Mouse (Mus musculus) midbrain, embryonic 16.5 days (tissue): ENCODE data around the gene 2900026A02Rik. TPM values are rescaled to one million over a fixed set of nuclear protein-coding genes. Genes with fewer than 3 reads are reported as not detected.

Source experiments
- ATAC-seq: fragments of 200-750 bp; cut with Nextera tagmentation; 2 replicates; pipeline ENCODE4 v1.8.0; 2017; ENCODE audit warnings: moderate TSS enrichment
- H3K27ac ChIP-seq: fragments of 300-500 bp; sonication (generic); 2 replicates; pipeline ENCODE4 v1.5.1; 2014; ENCODE audit warnings: mild to moderate bottlenecking, low read length, mixed read lengths
- H3K27me3 ChIP-seq: fragments of 300-500 bp; sonication (generic); 2 replicates; pipeline ENCODE4 v1.6.1; 2014; ENCODE audit warnings: low read depth, low read length, mixed read lengths; ENCODE audit not compliant: control insufficient read depth, insufficient read depth
- H3K36me3 ChIP-seq: fragments of 300-500 bp; sonication (generic); 2 replicates; pipeline ENCODE4 v1.6.1; 2014; ENCODE audit warnings: mild to moderate bottlenecking, low read length, moderate library complexity, mixed read lengths; ENCODE audit not compliant: control insufficient read depth, insufficient read depth
- H3K4me1 ChIP-seq: fragments of 300-500 bp; sonication (generic); 2 replicates; pipeline ENCODE4 v1.6.1; 2014; ENCODE audit warnings: mild to moderate bottlenecking, low read length, mixed read lengths; ENCODE audit not compliant: control insufficient read depth, insufficient read depth
- H3K4me2 ChIP-seq: fragments of 300-500 bp; sonication (generic); 2 replicates; pipeline ENCODE4 v1.6.1; 2014; ENCODE audit warnings: mild to moderate bottlenecking, low read length, mixed read lengths
- H3K4me3 ChIP-seq: fragments of 300-500 bp; sonication (generic); 2 replicates; pipeline ENCODE4 v1.5.1; 2014; ENCODE audit warnings: low read depth, mild to moderate bottlenecking, low read length, moderate library complexity, mixed read lengths
- H3K9ac ChIP-seq: fragments of 300-500 bp; sonication (generic); 2 replicates; pipeline ENCODE4 v1.6.1; 2014; ENCODE audit warnings: low read depth, low read length, mixed read lengths
- H3K9me3 ChIP-seq: fragments of 300-500 bp; sonication (generic); replicated peaks from 2 replicates; pipeline ENCODE4 v1.6.1; 2014; ENCODE audit warnings: mild to moderate bottlenecking, low read length, mixed read lengths; ENCODE audit not compliant: control insufficient read depth, poor library complexity, severe bottlenecking
- WGBS: fragments of 180-500 bp; shearing (Covaris S2); extraction: QIAGEN DNeasy Blood & Tissue Kit; methylation state at CpG from one replicate; pipeline ENCODE4 v1.1.7; 2014; 5-methylcytosine and 5-hydroxymethylcytosine counted together
- polyA plus RNA-seq: library from polyadenylated mRNA; unstranded; fragments of >200 nt; fragmentation: Nextera tagmentation; extraction: Ambion mirVana; gene quantifications from 2 replicates; pipeline ENCODE4 v1.2.1, GENCODE M21; 2015

The 2900026A02Rik gene
- polyA plus RNA-seq, 1 experiment from 2014 or later, result 3.8 TPM

DNA sequence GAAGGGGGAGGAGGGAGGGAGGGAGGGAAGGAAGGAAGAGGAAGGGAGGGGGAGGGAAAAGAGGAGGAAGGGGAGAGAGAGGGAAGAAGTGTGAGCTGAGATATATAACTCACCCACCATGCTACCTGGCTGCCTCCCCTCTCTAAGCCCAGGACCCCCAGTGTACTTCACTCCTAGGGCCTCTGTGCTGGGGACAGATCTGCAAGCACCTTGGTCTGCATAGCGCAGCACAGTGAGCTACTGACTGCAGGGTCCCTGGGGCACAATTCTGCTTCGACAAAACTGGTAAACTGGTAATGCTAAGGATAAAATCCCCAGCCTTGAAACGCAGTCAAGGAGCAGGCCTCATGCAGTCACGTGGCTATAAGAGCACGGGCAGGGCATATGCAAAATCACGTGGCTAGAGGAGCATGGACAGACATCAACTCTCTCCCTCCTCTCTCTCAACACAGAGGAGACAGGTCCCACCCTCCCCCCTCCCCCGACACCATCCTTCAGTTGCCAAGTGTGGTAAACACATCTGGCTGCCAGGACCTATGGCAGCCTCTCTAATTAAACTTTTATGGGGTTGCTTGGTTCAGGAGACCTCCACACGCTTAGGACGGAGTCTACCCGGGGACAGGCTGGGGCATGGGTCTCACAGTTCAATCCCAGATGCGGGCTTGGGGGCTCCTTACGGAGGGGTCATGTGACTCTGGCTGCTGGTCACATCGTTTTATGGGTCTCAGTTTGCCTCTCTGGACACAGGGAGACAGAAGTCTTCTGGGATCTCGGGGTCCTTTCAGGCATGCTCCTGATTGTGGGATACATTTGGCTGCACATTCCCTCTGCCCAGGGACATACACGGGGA lies 100.1 kb downstream of the 2900026A02Rik start:
- H3K4me1 ChIP-seq, result peaks cover 3% of the 10 kb centered on the region; the same call in 1 of the 2 replicates
- H3K9me3 ChIP-seq, result no peaks in the 10 kb centered on the region
- no peaks in the 10 kb centered on the region for H3K27me3 ChIP-seq
- no peak overlapping the region for H3K9ac ChIP-seq
- ATAC-seq, result no peak
- WGBS, result 39% methylated on average over 15 of the region's 15 CpGs
- no peak overlapping the region for H3K27ac ChIP-seq
- no peaks in the 10 kb centered on the region for H3K36me3 ChIP-seq
- no peak overlapping the region for H3K4me3 ChIP-seq
- no peak overlapping the region for H3K4me2 ChIP-seq

DNA sequence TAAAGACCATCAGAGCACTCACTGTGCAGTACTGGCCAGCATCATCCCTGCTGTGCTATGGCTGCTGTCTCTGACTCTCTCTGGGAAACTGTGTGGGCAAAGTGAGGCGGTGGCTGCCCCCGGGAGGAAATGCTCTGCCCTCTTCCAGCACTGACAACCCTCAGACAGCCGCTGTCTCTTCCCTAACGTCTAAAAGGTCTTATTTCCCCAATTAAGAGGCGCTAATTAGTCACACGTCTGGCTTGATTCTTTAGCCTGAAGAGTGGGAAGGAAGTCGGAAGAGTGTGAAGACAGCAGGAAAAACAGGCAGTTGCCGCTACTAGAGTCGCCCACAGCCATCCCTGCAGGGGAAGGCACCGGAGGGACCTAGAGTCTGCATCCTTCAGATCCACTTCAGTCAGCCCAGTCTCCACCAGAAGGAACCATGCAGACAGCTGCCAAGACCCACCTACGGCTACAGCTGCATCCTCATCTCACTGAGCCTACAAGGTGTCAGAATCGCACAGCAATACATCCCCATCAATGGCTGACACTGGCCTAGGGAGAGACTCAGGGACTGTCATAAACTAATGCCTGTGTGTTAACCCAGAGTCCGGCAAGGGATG lies 101.1 kb downstream of the 2900026A02Rik start:
- H3K27me3 ChIP-seq, result no peaks in the 10 kb centered on the region
- no peak for ATAC-seq
- H3K4me1 ChIP-seq, result peaks cover 3% of the 10 kb centered on the region; the same call in 1 of the 2 replicates
- no peak overlapping the region for H3K9ac ChIP-seq
- H3K9me3 ChIP-seq, result no peaks in the 10 kb centered on the region
- H3K4me2 ChIP-seq, result no peak overlapping the region
- H3K27ac ChIP-seq, result no peak overlapping the region
- no peak overlapping the region for H3K4me3 ChIP-seq
- 40% methylated on average over 13 of the region's 13 CpGs for WGBS
- no peaks in the 10 kb centered on the region for H3K36me3 ChIP-seq

DNA sequence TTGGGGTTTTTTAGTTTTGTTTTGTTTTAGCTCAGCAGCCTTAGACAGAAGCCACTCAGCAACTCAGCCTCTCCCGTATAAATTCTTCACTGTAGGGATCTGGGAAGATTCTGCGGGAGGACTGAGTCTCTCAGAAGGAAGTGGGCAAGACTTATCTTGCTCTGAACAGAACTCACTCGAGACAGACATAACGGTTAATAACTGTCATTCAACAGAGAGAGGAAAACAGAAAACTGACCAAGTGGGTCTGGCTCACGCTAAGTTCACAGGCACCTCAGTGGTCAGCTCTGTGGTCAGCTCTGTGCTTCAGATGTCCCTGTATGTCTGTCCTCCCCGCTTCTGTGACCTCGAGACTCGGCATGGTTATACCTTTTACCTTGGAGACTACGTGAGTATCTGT lies 101.7 kb downstream of the 2900026A02Rik start:
- H3K27ac ChIP-seq, result no peak overlapping the region
- no peaks in the 10 kb centered on the region for H3K27me3 ChIP-seq
- H3K4me1 ChIP-seq, result peaks cover 3% of the 10 kb centered on the region; the same call in 1 of the 2 replicates
- 86% methylated on average over 9 of the region's 9 CpGs for WGBS
- no peak for ATAC-seq
- H3K9ac ChIP-seq, result no peak overlapping the region
- H3K4me3 ChIP-seq, result no peak overlapping the region
- H3K36me3 ChIP-seq, result no peaks in the 10 kb centered on the region
- no peaks in the 10 kb centered on the region for H3K9me3 ChIP-seq
- H3K4me2 ChIP-seq, result no peak overlapping the region

DNA sequence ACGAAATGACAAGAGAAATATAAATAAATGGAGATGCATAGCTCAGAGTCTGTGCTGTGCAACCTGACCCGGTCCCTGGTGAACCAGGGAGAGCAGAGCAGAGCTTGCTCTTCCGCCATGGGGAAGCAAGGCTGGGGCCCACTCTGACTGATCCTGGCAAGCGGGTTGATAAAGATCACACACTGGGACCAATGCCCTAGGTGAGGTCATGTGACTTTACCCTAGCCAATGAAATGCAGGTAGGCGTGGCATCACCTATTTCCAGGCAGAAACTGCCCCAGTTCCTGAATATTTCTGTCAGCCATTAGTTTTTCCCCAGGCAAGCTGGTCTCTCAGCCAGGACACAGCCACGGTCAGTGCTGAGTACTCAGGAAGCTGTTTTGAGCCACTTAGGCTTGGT lies 102.3 kb downstream of the 2900026A02Rik start:
- H3K9ac ChIP-seq, result no peak overlapping the region
- H3K36me3 ChIP-seq, result no peaks in the 10 kb centered on the region
- no peaks in the 10 kb centered on the region for H3K27me3 ChIP-seq
- H3K9me3 ChIP-seq, result no peaks in the 10 kb centered on the region
- no peak overlapping the region for H3K4me3 ChIP-seq
- H3K4me1 ChIP-seq, result peaks cover 3% of the 10 kb centered on the region; the same call in 1 of the 2 replicates
- no peak overlapping the region for H3K27ac ChIP-seq
- ATAC-seq, result 0 out of 2 replicates have a peak, but pooled peaks have one; percentile 55
- H3K4me2 ChIP-seq, result no peak overlapping the region
- 55% methylated on average over 6 of the region's 6 CpGs for WGBS

DNA sequence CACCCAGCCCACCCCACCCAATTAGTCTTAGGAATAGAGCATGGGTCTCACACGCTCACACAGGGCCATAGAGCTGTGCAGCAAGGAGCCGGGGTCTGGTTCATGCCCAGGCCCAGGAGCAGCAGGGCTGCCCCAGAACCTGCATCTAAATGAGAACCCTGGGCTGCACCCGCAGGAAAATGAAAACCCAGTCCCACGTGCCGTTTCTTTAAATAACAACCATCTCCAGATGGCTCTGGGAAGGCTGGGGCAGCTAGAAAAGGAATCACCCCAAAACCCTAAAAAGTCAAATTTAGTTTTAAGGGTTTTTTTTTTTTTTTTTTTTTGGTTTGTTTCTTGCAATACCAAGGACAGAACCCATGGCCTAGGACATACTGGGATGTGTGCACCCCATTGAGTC lies 103.7 kb downstream of the 2900026A02Rik start:
- ATAC-seq, result no peak
- no peaks in the 10 kb centered on the region for H3K9me3 ChIP-seq
- H3K4me2 ChIP-seq, result no peak overlapping the region
- H3K27ac ChIP-seq, result no peak overlapping the region
- no peak overlapping the region for H3K4me3 ChIP-seq
- H3K36me3 ChIP-seq, result no peaks in the 10 kb centered on the region
- H3K27me3 ChIP-seq, result no peaks in the 10 kb centered on the region
- H3K4me1 ChIP-seq, result peaks cover 3% of the 10 kb centered on the region; the same call in 1 of the 2 replicates
- 75% methylated on average over 5 of the region's 5 CpGs for WGBS
- no peak overlapping the region for H3K9ac ChIP-seq

DNA sequence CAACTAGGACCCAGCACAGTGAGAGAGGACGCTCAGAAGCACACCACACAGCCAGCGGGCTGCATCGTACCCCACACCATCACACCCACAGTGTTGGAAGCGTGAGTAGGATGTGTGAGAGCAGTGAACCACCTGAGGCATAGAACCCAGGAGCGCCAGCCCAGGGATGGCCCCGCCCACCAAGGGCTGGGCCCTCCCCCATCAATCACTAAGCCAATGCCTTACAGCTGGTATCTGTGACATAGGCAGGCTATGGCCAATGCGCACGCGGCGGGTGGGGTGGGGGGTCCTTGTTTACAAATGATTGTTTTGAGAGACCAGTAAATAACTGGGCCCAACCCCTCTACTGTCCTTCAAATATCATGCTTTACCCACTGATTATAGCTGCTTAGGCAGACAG lies 105.1 kb downstream of the 2900026A02Rik start:
- 71% methylated on average over 10 of the region's 10 CpGs for WGBS
- H3K27ac ChIP-seq, result no peak overlapping the region
- H3K36me3 ChIP-seq, result no peaks in the 10 kb centered on the region
- H3K27me3 ChIP-seq, result no peaks in the 10 kb centered on the region
- H3K4me3 ChIP-seq, result no peak overlapping the region
- no peaks in the 10 kb centered on the region for H3K9me3 ChIP-seq
- H3K4me1 ChIP-seq, result peaks cover 5% of the 10 kb centered on the region
- H3K4me2 ChIP-seq, result no peak overlapping the region
- H3K9ac ChIP-seq, result no peak overlapping the region
- no peak for ATAC-seq

DNA sequence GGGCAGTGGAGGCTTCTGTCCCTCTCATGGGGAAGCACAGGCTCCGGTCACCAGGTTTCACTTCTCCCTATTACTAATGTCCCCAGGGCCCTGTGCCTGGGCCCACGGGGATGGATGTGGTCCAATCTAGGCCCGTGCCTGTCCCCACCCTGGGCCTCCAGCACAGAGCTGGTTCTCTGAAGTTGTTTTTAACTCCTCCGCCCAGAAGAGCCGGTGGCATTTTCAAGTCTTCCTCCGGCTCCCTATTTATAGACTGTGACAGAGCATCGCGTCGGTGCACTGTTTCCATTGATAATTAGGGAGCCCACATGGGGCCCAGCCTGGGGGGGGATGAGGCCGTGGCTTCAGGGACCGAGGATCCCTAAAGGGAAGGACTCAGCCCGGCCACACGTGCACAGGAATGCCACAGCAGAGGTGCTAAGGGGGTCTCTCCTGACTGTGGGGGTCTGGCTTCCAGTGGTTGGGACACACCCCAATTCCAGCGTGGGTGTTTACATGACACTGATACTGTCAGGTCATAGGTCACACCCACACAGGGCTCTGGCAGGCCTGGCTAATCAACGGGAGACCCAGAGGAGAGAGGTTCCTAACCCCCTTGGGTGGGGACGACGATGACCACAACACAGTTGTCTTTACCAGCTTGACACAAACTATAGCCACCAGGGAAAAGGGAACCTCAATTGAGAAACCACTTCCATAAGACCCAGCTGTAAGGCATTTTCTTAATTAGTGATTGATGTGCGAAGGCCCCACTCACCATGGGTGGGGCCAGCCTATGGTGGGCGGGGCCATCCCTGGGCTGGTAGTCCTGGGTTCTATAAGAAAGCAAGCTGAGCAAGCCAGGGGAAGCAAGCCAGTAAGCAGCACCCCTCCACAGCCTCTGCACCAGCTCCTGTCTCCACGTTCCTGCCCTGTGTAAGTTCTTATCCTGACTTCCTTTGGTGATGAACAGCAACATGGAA lies 106.5 kb downstream of the 2900026A02Rik start:
- no peak overlapping the region for H3K4me2 ChIP-seq
- no peak overlapping the region for H3K4me3 ChIP-seq
- H3K9me3 ChIP-seq, result no peaks in the 10 kb centered on the region
- 61% methylated on average over 20 of the region's 20 CpGs for WGBS
- no peaks in the 10 kb centered on the region for H3K27me3 ChIP-seq
- no peak overlapping the region for H3K9ac ChIP-seq
- peaks cover 5% of the 10 kb centered on the region; the same call in 1 of the 2 replicates for H3K4me1 ChIP-seq
- no peak overlapping the region for H3K27ac ChIP-seq
- no peaks in the 10 kb centered on the region for H3K36me3 ChIP-seq
- no peak for ATAC-seq

DNA sequence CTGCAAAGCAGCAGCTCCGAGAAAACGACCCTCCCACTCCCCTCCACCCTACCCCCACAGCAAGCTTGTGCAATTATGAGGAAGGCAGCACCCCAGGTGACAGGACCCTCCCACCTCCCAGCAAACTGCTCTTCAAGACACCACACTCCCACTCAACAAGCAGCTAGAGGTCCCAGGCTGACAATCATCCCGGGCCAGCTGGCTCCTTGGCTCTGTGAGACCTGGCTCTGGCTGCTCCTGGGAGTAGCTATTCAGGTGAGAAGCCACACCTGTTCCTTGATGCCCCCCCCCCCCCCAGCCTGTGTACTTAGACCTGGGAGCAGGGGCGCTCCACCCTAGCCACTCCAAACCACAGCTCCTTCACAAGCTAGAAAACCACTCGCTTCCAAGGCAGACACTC lies 107.9 kb downstream of the 2900026A02Rik start:
- no peak overlapping the region for H3K4me3 ChIP-seq
- no peak overlapping the region for H3K27ac ChIP-seq
- 46% methylated on average over 5 of the region's 5 CpGs for WGBS
- ATAC-seq, result no peak
- no peak overlapping the region for H3K9ac ChIP-seq
- H3K4me2 ChIP-seq, result no peak overlapping the region
- H3K27me3 ChIP-seq, result no peaks in the 10 kb centered on the region
- no peaks in the 10 kb centered on the region for H3K36me3 ChIP-seq
- H3K9me3 ChIP-seq, result no peaks in the 10 kb centered on the region
- H3K4me1 ChIP-seq, result peaks cover 5% of the 10 kb centered on the region; the same call in 1 of the 2 replicates
